Mouse (Mus musculus) right cerebral cortex, postnatal 14 days (tissue): ENCODE measurements around the gene Gas2l1.

Experiments
- DNase-seq: peaks from one replicate; pipeline ENCODE4 v3.0.0; 2022

Gene Gas2l1

GRCm38 (mm10) chr11:5040585-5040984 is 24.5 kb downstream of the Gas2l1 start:
- DNase-seq, result no peak

GRCm38 (mm10) chr11:5037146-5037854 is 27.8 kb downstream of the Gas2l1 start:
- no peak for DNase-seq

- DNase-seq, result peak; percentile 75
Measured at GRCm38 (mm10) chr11:5035421-5035820, 29.7 kb downstream of the Gas2l1 start.

- no peak for DNase-seq
Measured at GRCm38 (mm10) chr11:5033136-5033535, 32.0 kb downstream of the Gas2l1 start.

GRCm38 (mm10) chr11:5032706-5033105 is 32.4 kb downstream of the Gas2l1 start:
- DNase-seq, result no peak

GRCm38 (mm10) chr11:5028228-5028627 is 36.9 kb downstream of the Gas2l1 start:
- DNase-seq, result no peak

GRCm38 (mm10) chr11:5025108-5025507 is 40.0 kb downstream of the Gas2l1 start:
- DNase-seq, result no peak

GRCm38 (mm10) chr11:5017506-5017905 is 47.6 kb downstream of the Gas2l1 start:
- peak; percentile 53 for DNase-seq

GRCm38 (mm10) chr11:5016286-5016685 is 48.8 kb downstream of the Gas2l1 start:
- no peak for DNase-seq

- DNase-seq, result peak; percentile 63
Measured at GRCm38 (mm10) chr11:5015720-5016119, 49.4 kb downstream of the Gas2l1 start.

GRCm38 (mm10) chr11:5012213-5012715 is 52.9 kb downstream of the Gas2l1 start:
- DNase-seq, result no peak

- DNase-seq, result no peak
Measured at GRCm38 (mm10) chr11:5011480-5011879, 53.6 kb downstream of the Gas2l1 start.

- DNase-seq, result no peak
Measured at GRCm38 (mm10) chr11:5010205-5010604, 54.9 kb downstream of the Gas2l1 start.

- DNase-seq, result no peak
Measured at GRCm38 (mm10) chr11:5009354-5010074, 55.6 kb downstream of the Gas2l1 start.

- no peak for DNase-seq
Measured at GRCm38 (mm10) chr11:5008867-5009266, 56.3 kb downstream of the Gas2l1 start.

GRCm38 (mm10) chr11:5007186-5007585 is 57.9 kb downstream of the Gas2l1 start:
- no peak for DNase-seq

- DNase-seq, result no peak
Measured at GRCm38 (mm10) chr11:5005528-5005927, 59.6 kb downstream of the Gas2l1 start.
